Comparison of ENCODE assay signal across 8 mouse cellular contexts in the genomic region with DNA sequence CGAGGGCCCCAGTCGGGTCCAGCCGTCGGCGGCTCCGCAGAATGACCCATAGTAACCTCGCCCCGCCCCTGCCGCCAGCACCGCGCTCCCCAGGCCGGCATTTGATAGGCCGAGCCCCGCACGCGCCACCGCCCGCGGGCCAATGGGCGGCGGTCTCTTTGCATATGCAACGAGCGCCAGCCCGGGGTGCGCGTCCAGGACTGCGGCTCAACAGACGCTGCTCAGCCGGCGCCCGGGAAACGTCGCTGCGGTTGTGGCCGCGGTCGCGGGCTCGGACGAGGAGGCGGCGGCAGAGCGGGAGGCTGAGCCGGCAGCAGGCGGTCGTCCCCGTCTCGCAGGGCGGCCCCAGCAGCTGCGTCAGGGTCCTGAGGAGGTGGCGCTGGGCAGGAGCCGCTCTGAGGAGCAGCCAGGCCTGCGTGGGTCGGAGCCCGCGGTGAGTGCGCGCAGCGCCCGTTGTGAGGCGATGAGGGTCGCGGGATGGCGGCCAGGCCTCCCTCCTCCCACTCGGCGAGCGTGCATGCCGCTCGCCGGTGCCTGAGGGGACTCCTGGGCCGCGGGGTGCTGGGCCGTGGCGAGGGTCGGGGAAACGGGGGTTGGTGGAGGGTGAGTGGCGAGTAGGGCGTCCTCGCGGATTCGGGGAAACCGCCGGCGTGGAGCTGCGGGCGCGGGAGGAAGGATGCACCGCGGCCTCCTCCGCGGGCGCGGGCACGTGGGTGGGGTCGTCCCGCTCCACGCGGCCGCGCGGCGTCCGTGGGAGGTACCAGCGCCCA. TPM values are rescaled to one million over a fixed set of nuclear protein-coding genes. Genes with fewer than 3 reads are reported as not detected.
A peak's percentile ranks its signal among the peaks of the same experiment; 100 is the strongest.
DNase-seq lines count a peak whose midpoint lies in the region; ATAC-seq lines count a peak whose summit lies in the region.

A gene (plus strand): TSS at position 155 of the 770 bp plus-strand sequence.
A gene (plus strand): TSS at position 368 of the 770 bp plus-strand sequence.

- H3K27me3 ChIP-seq in intestine, embryonic 14.5 days (replicated peaks; ENCODE audit: control insufficient read depth, insufficient read depth, low read length): no peaks in the 10 kb centered on the region

- H3K27ac ChIP-seq in intestine, embryonic 14.5 days (ENCODE audit: low read depth): peak within 1 kb of the TSS; percentile 88

- peak; percentile 100 for ATAC-seq in intestine, embryonic 14.5 days (replicated peaks; ENCODE audit: low FRiP score, low TSS enrichment, low read depth)
- peak; percentile 98 for ATAC-seq in megakaryocyte-erythroid progenitor cell, adult 5-6 weeks (replicated peaks; ENCODE audit: low FRiP score, low TSS enrichment, poor library complexity, severe bottlenecking)

- peak within 1 kb of the TSS; percentile 58 for H3K4me2 ChIP-seq in intestine, embryonic 14.5 days (ENCODE audit: low read length)

- peaks cover 34% of the 10 kb centered on the region for H3K4me1 ChIP-seq in intestine, embryonic 14.5 days (replicated peaks; ENCODE audit: control insufficient read depth, insufficient read depth, low read length)

- under 1% methylated on average over 103 of the region's 104 CpGs for WGBS in intestine, embryonic 14.5 days

- H3K9ac ChIP-seq in intestine, embryonic 14.5 days (ENCODE audit: low read length): peak within 1 kb of the TSS; percentile 94

- H3K4me3 ChIP-seq in intestine, embryonic 14.5 days (ENCODE audit: low read depth, low read length): peak within 1 kb of the TSS; percentile 54

- no peaks in the 10 kb centered on the region for H3K9me3 ChIP-seq in intestine, embryonic 14.5 days (ENCODE audit: control insufficient read depth, low read length)

- no peaks in the 10 kb centered on the region for H3K36me3 ChIP-seq in intestine, embryonic 14.5 days (ENCODE audit: control insufficient read depth, insufficient read depth, low read length)

- intact Hi-C loops in left cerebral cortex, postnatal 14 days (cut with DNase I): loop anchor here (5.0 kb wide), 2 partner anchors 66 to 121 kb away; no protein-coding TSS in a partner anchor

- DNase-seq in adrenal gland, adult 2 months: peak; percentile 99
- peak; percentile 99 for DNase-seq in embryo, embryonic 11 days
- peak; percentile 98 for DNase-seq in gastrocnemius, postnatal 25 days
- DNase-seq in intestine, embryonic 14.5 days (ENCODE audit: low spot score): peak; percentile 97
- DNase-seq in left cerebral cortex, postnatal 14 days (ENCODE audit: low spot score in 2 of 2): peak; percentile 97
- DNase-seq in right cerebral cortex, postnatal 14 days: peak; percentile 96
- peak; percentile 94 for DNase-seq in urinary bladder, postnatal 25 days (ENCODE audit: low spot score)

RNA-seq across cellular contexts. Expression of the first gene that starts in this region (rescaled TPM):
- total RNA-seq in adrenal gland, adult 2 months (2021): 10 to 100 TPM; 19.6 to 38.1 TPM
- 3.5 and 4.3 TPM in 2 replicates for polyA plus RNA-seq in adrenal gland, adult 2 months (2012; rRNA removed)
- total RNA-seq in gastrocnemius, postnatal 25 days (2021): 10 to 100 TPM in 1 of 2 experiments, 1 to 10 TPM in 1; 8.0 to 11.3 TPM
- 87.5 and 96.7 TPM in 2 replicates for polyA plus RNA-seq in intestine, embryonic 14.5 days (2014; fragmentation: Nextera tagmentation; extraction: Ambion mirVana)
- total RNA-seq in left cerebral cortex, postnatal 14 days (2021): 100 to 1,000 TPM; 138 to 147 TPM
- total RNA-seq in megakaryocyte-erythroid progenitor cell, adult 5-6 weeks (2014; fragmentation: Nextera tagmentation): 10.1 and 12.9 TPM in 2 replicates
- 50.9 and 77.7 TPM in 2 replicates for total RNA-seq in megakaryocyte-erythroid progenitor cell, adult 5-6 weeks (2017)

RNA-seq across cellular contexts. Expression of the second gene that starts in this region (rescaled TPM):
- 1 to 10 TPM; 3.4 to 3.5 TPM for total RNA-seq in adrenal gland, adult 2 months (2021)
- 0.08 and 0.12 TPM in 2 replicates for polyA plus RNA-seq in adrenal gland, adult 2 months (2012; rRNA removed)
- 1 to 10 TPM; 1.1 to 2.2 TPM for total RNA-seq in gastrocnemius, postnatal 25 days (2021)
- polyA plus RNA-seq in intestine, embryonic 14.5 days (2014; fragmentation: Nextera tagmentation; extraction: Ambion mirVana): 4.4 and 5.8 TPM in 2 replicates
- 10 to 100 TPM; 12.8 to 14.1 TPM for total RNA-seq in left cerebral cortex, postnatal 14 days (2021)
- 6.1 and 10.7 TPM in 2 replicates for total RNA-seq in megakaryocyte-erythroid progenitor cell, adult 5-6 weeks (2014; fragmentation: Nextera tagmentation)
- 8.1 and 18.0 TPM in 2 replicates for total RNA-seq in megakaryocyte-erythroid progenitor cell, adult 5-6 weeks (2017)

Comparison
In these comparisons a context has a peak if more than half of its experiments do, and no peak if none do; other contexts are left out.
1. Peak in every context shown above with its lines: DNase-seq, ATAC-seq, H3K4me3 ChIP-seq and H3K27ac ChIP-seq.
2. RNA of the first gene that starts in this region (polyA plus RNA-seq): 87.5 to 96.7 TPM in intestine, embryonic 14.5 days; 3.5 to 4.3 TPM in adrenal gland, adult 2 months; every median in the first group is over 10 times any median in the second.